Mouse (Mus musculus) 416B (cell line): ENCODE results near the gene Rwdd2a.
"Not testable (repeated sequence)": the region's sequence is repeated elsewhere in the genome, so short reads cannot be mapped to it uniquely, and the experiment has no call there.

Experiments
- DNase-seq: peaks from one replicate; pipeline ENCODE4 v3.0.0; 2011; ENCODE audit warnings: low read depth

Gene Rwdd2a

DNA sequence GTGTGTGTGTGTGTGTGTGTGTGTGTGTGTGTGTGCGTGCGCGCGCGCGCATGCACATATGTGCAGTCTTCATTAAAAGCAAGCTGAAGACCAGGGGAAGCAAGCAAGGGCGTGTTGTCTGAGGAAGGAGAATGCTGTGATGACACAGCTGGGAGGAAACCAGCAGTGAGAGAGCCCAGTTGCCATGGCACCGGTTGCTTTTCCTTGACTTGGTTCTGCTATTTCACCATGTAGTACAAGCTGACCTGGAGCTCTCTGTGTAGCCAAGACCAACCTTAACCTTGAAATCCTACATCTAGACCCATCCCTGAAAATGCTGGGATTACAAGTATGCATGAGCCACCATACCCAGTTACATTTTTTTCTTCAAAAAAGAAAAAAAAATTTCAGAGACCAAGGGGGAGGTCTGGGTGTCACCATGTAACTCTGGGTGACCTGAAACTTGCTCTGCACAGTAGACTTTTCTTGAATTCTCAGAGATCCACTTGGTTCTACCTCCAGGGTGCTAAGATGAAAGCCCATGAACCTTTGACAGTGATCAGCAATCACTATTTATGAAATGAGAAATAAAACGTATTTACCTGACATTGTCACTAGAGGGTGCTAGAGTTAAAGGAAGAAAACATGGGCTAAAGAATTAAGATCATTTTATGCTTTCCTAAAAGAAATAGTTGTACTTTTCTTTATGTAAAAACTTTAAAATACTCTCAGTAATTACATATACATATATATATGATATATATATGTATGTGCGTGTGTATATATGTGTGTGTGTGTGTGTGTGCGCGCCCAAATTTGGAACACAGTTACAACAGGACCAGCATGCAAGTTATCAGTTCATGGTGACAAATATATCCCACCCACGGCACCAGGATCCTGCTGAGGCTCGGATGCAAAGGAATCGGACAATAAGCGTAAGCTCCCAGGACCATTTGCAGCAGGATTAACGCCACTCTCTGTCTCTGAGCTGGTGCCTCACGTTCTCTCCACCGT, 21.2 kb downstream of the Rwdd2a start:
- peak; percentile 81 for DNase-seq

DNA sequence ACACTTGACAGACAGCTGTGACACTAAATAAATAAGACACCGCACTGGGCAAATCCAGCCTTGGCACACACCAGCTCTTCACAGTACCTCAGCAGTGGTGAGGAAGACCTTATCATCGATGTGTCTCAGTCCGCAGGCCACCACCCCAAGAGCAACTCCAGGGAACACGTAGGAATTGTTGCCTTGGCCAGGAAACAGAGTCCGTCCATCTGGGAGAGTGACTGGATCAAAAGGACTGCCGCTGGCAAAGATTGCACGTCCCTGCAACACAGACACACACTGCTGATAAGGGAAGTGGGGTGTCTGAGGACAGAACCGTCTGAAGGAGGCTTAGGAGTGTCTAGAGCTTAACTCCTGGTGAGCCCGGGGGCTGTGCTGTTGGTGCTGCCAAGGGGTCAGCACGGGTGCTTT, 22.6 kb downstream of the Rwdd2a start:
- DNase-seq = not testable (repeated sequence)

DNA sequence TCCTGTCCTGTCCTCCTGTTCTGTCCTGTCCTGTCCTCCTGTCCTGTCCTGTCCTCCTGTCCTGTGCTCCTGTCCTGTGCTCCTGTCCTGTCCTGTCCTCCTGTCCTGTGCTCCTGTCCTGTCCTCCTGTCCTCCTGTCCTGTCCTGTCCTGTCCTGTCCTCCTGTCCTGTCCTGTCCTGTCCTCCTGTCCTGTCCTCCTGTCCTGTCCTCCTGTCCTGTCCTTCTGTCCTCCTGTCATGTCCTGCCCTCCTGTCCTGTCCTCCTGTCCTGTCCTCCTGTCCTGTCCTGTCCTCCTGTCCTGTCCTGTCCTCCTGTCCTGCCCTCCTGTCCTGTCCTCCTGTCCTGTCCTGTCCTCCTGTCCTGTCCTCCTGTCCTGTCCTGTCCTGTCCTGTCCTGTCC, 25.2 kb downstream of the Rwdd2a start:
- DNase-seq = not testable (repeated sequence)

DNA sequence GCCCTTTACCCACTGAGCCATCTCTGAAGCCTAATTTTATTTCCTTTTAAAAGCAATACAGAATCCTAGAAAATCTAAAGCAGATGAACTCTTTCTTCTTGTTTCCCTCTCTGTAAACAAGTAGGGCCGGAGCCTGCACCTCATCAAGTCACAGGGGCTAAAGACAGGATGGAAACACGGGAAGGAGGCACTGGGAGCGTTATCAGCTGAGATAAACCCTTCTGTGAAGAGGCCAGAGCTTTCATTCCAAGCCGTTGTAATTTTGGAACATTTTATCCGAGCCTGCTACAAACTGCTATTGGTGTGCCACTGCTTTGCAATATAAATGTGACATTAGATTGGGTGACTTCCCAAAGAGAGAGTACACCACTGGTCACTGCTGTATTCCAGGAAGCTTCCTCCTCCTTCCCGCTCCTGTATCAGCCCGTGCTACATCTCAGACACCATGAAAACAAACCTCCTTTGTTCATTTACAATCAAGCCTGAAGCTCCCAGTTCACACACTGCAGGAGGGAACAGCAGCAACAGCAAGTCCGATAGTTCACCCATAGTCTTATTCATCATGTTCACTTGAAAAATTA, 28.0 kb downstream of the Rwdd2a start:
- no peak for DNase-seq

DNA sequence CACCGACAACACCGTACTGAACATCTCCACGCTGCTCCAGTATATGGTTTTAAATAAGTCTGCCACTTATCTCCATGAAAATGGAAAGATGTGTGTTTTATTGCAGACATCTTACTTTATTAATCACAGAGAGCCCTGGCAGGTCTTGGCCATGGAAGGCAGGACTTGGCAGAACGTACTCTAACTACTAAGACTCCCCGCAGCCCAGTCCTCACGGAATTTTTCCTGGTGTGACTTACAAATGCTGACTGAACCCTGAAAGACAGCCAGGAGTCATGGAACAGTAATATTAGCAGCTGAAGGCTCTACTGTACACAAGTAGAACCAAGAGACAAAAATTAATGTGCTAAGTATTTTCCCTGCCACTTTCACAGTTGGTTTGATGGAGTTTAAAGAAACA, 34.0 kb downstream of the Rwdd2a start:
- no peak for DNase-seq

DNA sequence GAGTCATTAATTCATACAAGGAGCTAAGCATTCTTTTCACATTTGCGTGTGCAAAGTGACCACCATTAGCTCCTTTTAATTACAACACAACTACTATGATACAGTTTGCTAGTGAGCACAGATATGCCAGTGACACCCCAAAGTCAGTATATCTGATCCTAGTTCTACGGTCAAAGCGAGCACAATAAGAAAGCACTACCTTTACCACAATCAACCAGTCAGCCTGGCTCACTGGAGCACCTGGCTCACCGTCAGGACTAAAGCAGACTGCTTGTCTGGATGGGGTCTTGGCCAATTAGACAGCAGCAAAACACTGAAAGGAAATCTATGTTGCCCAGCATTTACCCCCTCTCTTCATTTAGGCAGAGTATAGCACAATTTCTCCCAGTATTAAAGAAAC, 40.3 kb downstream of the Rwdd2a start:
- DNase-seq = no peak

DNA sequence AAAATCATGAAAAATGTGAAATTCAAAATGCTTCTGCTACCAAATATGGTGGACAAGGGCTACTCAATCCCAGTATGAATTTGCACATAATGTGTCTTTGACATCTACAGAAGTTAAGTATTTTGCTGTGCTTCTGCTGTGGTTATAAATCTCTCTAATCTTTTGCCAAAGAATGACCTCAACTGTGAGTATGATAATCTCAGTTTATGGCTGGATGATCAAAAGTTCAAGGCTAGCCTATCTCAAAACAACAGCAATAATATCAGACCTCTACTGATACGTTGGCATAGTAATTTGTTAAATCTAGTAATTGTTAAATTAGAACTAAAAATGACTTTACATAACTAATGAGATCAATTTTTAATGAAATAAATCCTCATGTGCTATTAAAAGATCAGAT, 44.0 kb downstream of the Rwdd2a start:
- DNase-seq = no peak

DNA sequence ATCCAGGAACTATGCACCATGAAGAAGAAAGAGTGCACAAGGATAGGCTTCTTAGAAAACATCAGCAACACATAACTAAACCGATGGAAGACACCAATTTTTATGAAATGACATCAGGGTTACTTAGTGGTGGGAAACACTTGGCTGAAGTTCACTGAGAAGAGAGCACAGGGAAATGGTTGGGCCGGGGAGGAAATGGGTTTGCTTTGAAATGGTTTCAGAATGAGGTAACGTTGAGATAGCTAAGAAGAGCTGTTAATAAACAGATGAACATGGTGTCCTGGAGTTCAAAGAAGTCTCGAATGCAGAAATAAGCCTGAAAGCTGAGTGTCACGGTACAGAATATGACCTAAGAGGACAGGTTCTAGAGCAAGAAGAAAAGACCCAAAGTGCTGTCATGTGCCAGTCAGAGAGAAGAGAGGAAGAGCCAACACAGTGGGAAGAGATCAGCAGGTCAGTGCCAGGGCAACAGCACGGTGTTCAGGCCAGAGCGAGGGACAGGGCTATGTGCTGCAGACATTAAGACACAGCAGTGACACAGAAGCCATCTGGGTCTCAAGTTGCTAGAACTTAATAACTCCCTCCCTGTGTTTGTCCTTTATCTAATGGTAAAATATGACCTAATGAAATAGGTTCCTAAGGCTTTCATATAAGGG, 46.2 kb downstream of the Rwdd2a start:
- no peak for DNase-seq

DNA sequence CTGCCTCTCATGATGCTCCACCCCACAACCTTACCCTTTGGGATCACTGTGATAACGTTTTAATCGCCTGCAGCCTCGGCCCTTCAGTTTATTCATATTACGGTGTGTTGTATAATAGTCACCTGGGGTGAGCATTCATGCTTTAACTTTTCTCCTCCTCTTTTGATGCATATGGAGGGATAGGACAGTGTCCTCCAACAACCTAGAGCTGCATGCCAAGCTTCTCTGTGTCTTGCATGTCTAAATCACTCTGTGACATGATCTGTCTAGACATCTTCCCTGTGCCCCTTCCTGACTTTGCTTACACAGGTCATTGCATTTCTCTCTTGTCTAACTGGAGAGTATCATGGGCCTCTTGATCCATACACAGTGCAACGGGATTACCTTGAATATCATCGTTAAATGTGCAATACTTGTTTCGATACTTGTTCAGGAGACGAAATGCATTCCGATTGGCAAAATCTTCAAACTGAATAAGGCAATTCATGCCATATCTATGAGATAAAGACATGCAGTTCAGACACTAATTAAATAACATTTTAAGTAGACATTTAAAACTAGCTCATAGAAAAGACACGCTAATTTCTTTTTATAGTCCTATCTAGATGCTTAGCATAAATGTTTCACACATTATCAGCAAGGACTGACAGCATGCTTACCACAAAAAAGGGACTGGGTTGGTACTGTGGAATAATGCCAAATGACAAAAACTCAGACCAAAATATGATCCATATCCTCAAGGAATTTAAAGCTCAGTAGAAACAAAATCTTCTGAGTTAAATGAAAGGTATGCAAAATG, 47.7 kb downstream of the Rwdd2a start:
- no peak for DNase-seq

DNA sequence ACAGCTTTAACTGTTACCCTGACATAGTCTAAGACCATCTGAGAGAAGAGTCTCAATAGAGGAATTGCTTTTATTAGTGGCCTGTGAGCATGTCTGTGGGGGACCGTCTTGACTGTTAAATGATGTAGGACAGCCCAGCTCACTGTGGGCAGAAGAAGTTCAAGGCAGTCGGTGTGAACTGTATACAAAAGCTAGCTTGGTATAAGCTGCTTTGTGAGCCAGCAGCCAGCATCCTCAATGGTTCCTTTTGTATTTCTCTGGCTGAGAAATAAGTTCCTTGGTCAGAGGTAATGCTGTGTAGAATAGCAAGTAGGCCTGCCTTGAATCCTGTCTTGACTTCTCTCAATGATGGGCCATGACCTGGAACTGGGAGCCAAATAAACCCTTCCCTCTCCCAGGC, 50.3 kb downstream of the Rwdd2a start:
- DNase-seq = no peak

DNA sequence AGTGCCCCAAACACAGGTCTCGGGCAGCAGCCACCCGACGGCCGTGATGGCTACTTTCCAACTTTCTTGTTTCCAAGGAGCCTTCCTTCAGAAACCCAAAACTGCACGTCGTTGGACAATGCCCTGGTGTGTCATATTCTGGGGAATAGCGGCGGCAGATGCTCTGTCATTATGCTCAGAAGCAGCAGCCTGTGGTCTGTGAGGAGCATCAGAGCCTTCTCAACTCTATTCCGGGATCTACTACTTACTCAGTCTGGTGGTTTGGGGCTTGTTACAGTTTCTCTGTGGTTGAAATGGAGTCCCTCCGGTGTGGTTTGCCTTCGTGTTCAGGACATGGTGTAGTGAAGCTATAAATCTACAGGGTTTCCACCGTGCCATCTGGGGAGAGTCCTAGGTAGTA, 52.2 kb downstream of the Rwdd2a start:
- DNase-seq = peak; percentile 70
